Mouse (Mus musculus): ENCODE results near the gene Vti1b. TPM values are rescaled to one million over a fixed set of nuclear protein-coding genes. Genes with fewer than 3 reads are reported as not detected.

Vti1b gene
- 188 and 189 TPM in 2 replicates for polyA plus RNA-seq (2012; rRNA removed)

DNA sequence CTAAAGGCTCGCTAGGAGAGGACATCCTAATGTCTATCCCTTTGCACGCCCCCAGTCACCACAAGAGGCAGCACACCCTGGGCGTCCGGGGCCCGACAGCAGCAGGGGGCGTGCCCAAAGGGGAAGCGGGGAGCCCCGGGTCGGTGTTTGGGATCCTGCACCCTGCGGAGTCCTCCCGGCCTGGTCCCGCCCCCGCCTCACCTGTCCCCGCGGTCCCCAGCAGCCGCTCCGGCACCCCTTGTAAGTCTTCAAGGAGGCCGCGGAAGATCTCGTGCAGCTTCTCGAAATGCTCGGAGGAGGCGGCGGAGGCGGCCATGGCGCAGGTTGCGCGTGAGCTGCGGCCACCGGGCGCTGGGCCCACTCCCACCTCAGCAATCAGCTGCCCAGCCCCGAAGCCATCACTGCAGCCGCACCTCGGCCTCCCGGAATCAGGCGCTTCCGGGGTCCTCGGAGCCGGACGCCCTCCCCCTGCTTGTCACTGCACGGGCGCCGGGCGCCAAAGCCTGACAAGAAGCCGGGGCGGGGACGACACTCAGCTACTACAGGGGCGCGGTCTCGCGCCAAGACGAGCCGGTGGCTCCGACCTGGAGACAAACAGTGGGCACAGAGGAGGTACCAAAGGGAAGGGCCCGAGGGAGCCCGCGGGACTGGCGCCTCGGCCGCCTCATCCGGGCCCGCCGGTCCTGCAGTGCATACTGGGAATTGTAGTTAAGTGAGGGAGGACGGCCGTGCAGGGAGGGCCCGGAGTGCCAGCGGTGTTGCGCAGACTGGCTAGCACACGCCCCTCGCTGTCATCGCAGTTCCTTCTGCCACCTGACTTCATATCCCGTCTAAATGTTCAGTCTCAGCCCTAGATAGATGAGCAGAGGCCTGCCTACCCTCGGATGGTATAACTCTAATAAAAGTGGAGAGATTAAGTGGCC is at the start of gene Vti1b:
TSS of gene Vti1b (minus strand) at position 649 of the 923 bp plus-strand sequence.
- peaks cover 10% of the 10 kb centered on the region for H3K4me1 ChIP-seq (ENCODE audit: control insufficient read depth, insufficient read depth, low read length)
- 0 out of 2 replicates have a peak, but pooled peaks have one; percentile 3 for TF ChIP-seq CTCF (IDR thresholded peaks at IDR 0.05; ENCODE audit: extremely low read depth, insufficient read depth, low read length)
- peak; percentile 88 for TF ChIP-seq POLR2A (IDR thresholded peaks at IDR 0.05; ENCODE audit: extremely low read depth, insufficient read depth, low read length)
- H3K4me3 ChIP-seq (ENCODE audit: insufficient read depth, low read length), result peak within 1 kb of the TSS; percentile 62
- H3K27ac ChIP-seq (ENCODE audit: insufficient read depth, low read length), result peak within 1 kb of the TSS; percentile 100

DNA sequence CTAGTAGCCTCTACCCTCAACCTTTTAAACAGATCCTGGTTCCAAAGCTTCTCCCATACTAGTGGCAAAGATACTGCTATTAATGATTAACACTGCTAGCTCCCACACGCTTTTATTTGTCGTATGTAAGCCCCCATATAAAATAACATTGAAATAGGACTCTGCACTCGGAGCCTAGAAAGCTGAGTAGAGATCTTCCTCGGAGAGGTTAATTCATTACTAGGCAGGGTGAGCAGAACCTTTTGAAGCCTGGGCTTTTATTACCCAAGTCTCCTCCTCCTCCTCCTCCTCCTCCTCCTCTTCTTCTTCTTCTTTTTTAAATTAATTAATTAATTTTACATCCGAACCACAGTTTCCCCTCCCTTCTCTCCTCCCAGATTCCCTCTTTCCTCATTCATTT is 45.0 kb upstream of the Vti1b start:
- no peak overlapping the region for H3K4me3 ChIP-seq (ENCODE audit: insufficient read depth, low read length)
- H3K4me1 ChIP-seq (ENCODE audit: control insufficient read depth, insufficient read depth, low read length), result no peaks in the 10 kb centered on the region
- TF ChIP-seq CTCF (IDR thresholded peaks at IDR 0.05; ENCODE audit: extremely low read depth, insufficient read depth, low read length), result no peak
- no peak for TF ChIP-seq POLR2A (IDR thresholded peaks at IDR 0.05; ENCODE audit: extremely low read depth, insufficient read depth, low read length)
- no peak overlapping the region for H3K27ac ChIP-seq (ENCODE audit: insufficient read depth, low read length)

GRCm38 (mm10) chr12:79211447-79211846 is 39.0 kb upstream of the Vti1b start:
- Histone ChIP-seq H3K4me1 (ENCODE audit: control insufficient read depth, insufficient read depth, low read length) (no peaks in the 10 kb centered on the region), H3K27ac (ENCODE audit: insufficient read depth, low read length) (no peak overlapping the region), H3K4me3 (ENCODE audit: insufficient read depth, low read length) (no peak overlapping the region)
- TF ChIP-seq CTCF (IDR thresholded peaks at IDR 0.05; ENCODE audit: extremely low read depth, insufficient read depth, low read length), result no peak
- no peak for TF ChIP-seq POLR2A (IDR thresholded peaks at IDR 0.05; ENCODE audit: extremely low read depth, insufficient read depth, low read length)

- no peak within 1 kb of the TSS for H3K27ac ChIP-seq (ENCODE audit: insufficient read depth, low read length)
- TF ChIP-seq POLR2A (IDR thresholded peaks at IDR 0.05; ENCODE audit: extremely low read depth, insufficient read depth, low read length) (peak; percentile 30; the same call in 1 of the 2 replicates), CTCF (IDR thresholded peaks at IDR 0.05; ENCODE audit: extremely low read depth, insufficient read depth, low read length) (no peak)
- H3K4me1 ChIP-seq (ENCODE audit: control insufficient read depth, insufficient read depth, low read length), result no peaks in the 10 kb centered on the region
Measured at GRCm38 (mm10) chr12:79208703-79209464, 36.4 kb upstream of the Vti1b start, which contains the start of gene Rdh12. TSS of gene Rdh12 (plus strand) at chr12:79208914.

DNA sequence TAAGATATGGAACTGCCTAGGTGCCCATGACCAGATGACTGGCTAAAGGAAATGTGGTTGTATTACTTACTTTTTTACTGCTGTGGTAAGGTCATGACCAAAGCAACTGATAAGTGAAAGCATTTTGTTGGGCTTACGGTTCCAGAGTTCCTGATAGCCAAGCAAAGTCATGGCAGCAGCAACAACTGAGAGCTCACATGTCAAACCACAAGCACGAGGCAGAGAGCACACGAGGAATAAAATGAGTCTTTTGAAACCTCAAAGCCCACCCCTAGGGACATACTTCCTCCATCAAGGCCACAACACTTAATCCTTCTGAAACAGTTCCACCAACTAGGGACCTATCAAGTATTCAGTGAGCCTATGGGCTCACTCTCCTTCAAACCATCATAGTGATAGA is 29.4 kb upstream of the Vti1b start:
- no peaks in the 10 kb centered on the region for H3K4me1 ChIP-seq (ENCODE audit: control insufficient read depth, insufficient read depth, low read length)
- H3K27ac ChIP-seq (ENCODE audit: insufficient read depth, low read length), result no peak overlapping the region
- H3K4me3 ChIP-seq (ENCODE audit: insufficient read depth, low read length), result no peak overlapping the region
- no peak for TF ChIP-seq POLR2A (IDR thresholded peaks at IDR 0.05; ENCODE audit: extremely low read depth, insufficient read depth, low read length)
- TF ChIP-seq CTCF (IDR thresholded peaks at IDR 0.05; ENCODE audit: extremely low read depth, insufficient read depth, low read length), result no peak

More at GRCm38 (mm10) chr12:79208703-79209464, 36.4 kb upstream of the Vti1b start, which contains the start of gene Rdh12:
- H3K4me3 ChIP-seq (ENCODE audit: insufficient read depth, low read length), result peak within 1 kb of the TSS; percentile 53

DNA sequence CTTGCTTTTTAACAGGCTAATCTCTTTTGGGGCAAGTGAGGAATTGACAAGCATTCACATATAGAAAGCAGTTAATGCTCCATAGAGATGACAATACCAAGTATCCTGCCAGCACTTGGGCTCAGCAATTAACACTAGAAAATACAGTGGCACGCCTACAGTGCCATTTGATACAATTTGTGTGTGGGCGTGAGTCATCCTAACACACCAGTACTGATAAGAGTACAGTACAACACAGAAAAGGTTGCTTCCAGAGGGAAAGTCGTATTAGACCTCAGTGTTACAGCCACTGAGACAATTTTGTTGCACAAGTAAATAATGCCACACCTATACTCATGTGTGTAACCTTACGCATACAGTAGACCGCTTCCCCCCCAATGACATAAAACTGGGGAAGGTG is 24.6 kb upstream of the Vti1b start:
- Histone ChIP-seq H3K27ac (ENCODE audit: insufficient read depth, low read length) (no peak overlapping the region), H3K4me3 (ENCODE audit: insufficient read depth, low read length) (no peak overlapping the region), H3K4me1 (ENCODE audit: control insufficient read depth, insufficient read depth, low read length) (no peaks in the 10 kb centered on the region)
- TF ChIP-seq CTCF (IDR thresholded peaks at IDR 0.05; ENCODE audit: extremely low read depth, insufficient read depth, low read length) (no peak), POLR2A (IDR thresholded peaks at IDR 0.05; ENCODE audit: extremely low read depth, insufficient read depth, low read length) (no peak)

GRCm38 (mm10) chr12:79193441-79193840 is 21.0 kb upstream of the Vti1b start:
- TF ChIP-seq CTCF (IDR thresholded peaks at IDR 0.05; ENCODE audit: extremely low read depth, insufficient read depth, low read length) (peak; percentile 75), POLR2A (IDR thresholded peaks at IDR 0.05; ENCODE audit: extremely low read depth, insufficient read depth, low read length) (no peak)
- no peak overlapping the region for H3K27ac ChIP-seq (ENCODE audit: insufficient read depth, low read length)
- peaks cover 4% of the 10 kb centered on the region for H3K4me1 ChIP-seq (ENCODE audit: control insufficient read depth, insufficient read depth, low read length)
- no peak overlapping the region for H3K4me3 ChIP-seq (ENCODE audit: insufficient read depth, low read length)

GRCm38 (mm10) chr12:79192193-79192592 is 19.7 kb upstream of the Vti1b start, which contains the start of gene Rdh11:
TSS of gene Rdh11 (minus strand) at chr12:79192293.
- no peak for TF ChIP-seq CTCF (IDR thresholded peaks at IDR 0.05; ENCODE audit: extremely low read depth, insufficient read depth, low read length)
- TF ChIP-seq POLR2A (IDR thresholded peaks at IDR 0.05; ENCODE audit: extremely low read depth, insufficient read depth, low read length), result no peak
- Histone ChIP-seq H3K4me3 (ENCODE audit: insufficient read depth, low read length) (peak within 1 kb of the TSS; percentile 46), H3K4me1 (ENCODE audit: control insufficient read depth, insufficient read depth, low read length) (peaks cover 4% of the 10 kb centered on the region), H3K27ac (ENCODE audit: insufficient read depth, low read length) (no peak within 1 kb of the TSS)

GRCm38 (mm10) chr12:79191701-79192100 is 19.2 kb upstream of the Vti1b start:
- H3K27ac ChIP-seq (ENCODE audit: insufficient read depth, low read length), result no peak overlapping the region
- peaks cover 4% of the 10 kb centered on the region for H3K4me1 ChIP-seq (ENCODE audit: control insufficient read depth, insufficient read depth, low read length)
- TF ChIP-seq POLR2A (IDR thresholded peaks at IDR 0.05; ENCODE audit: extremely low read depth, insufficient read depth, low read length), result peak; percentile 53; the same call in 1 of the 2 replicates
- TF ChIP-seq CTCF (IDR thresholded peaks at IDR 0.05; ENCODE audit: extremely low read depth, insufficient read depth, low read length), result peak; percentile 47
- peak overlapping the region; percentile 46 for H3K4me3 ChIP-seq (ENCODE audit: insufficient read depth, low read length)

All from cortical plate, adult 2 months (tissue).